Mouse (Mus musculus) small intestine, adult 2 months (tissue): ENCODE results near the gene Cyth3. TPM values are rescaled to one million over a fixed set of nuclear protein-coding genes. Genes with fewer than 3 reads are reported as not detected.

Source experiments
- H3K27ac ChIP-seq: fragments of 200-500 bp; 2 replicates; pipeline ENCODE4 v1.5.1; 2012; ENCODE audit warnings: low read depth, low read length, control low read depth, inconsistent platforms; ENCODE audit not compliant: insufficient read depth
- H3K27me3 ChIP-seq: fragments of 200-500 bp; 2 replicates; pipeline ENCODE4 v1.6.1; 2012; ENCODE audit warnings: mild to moderate bottlenecking, moderate library complexity, low read length, inconsistent platforms; ENCODE audit not compliant: control insufficient read depth, insufficient read depth
- H3K36me3 ChIP-seq: fragments of 200-500 bp; 2 replicates; pipeline ENCODE4 v1.6.1; 2012; ENCODE audit warnings: mild to moderate bottlenecking, low read length, control low read depth, inconsistent platforms; ENCODE audit not compliant: control insufficient read depth, insufficient read depth
- H3K4me1 ChIP-seq: fragments of 200-500 bp; 2 replicates; pipeline ENCODE4 v1.6.1; 2012; ENCODE audit warnings: low read length, inconsistent platforms, mixed read lengths; ENCODE audit not compliant: control insufficient read depth, insufficient read depth, insufficient read length
- H3K4me3 ChIP-seq: fragments of 200-500 bp; 2 replicates; pipeline ENCODE4 v1.5.1; 2012; ENCODE audit warnings: low read depth, mild to moderate bottlenecking, control low read depth, inconsistent platforms, low read length, moderate library complexity
- CTCF ChIP-seq: fragments of 200-500 bp; IDR thresholded peaks from 2 replicates; pipeline ENCODE4 v1.5.1; 2012; ENCODE audit warnings: low read depth, mild to moderate bottlenecking, control low read depth, inconsistent platforms, low read length, moderate library complexity, mixed read lengths; ENCODE audit not compliant: insufficient replicate concordance, insufficient read length; ENCODE audit errors: extremely low read depth
- POLR2A ChIP-seq: fragments of 200-500 bp; IDR thresholded peaks from 2 replicates; pipeline ENCODE4 v1.6.1; 2012; ENCODE audit warnings: low read depth, mild to moderate bottlenecking, control low read depth, inconsistent platforms, low read length, moderate library complexity
- WGBS: fragments of 180-500 bp; shearing (Covaris S2); methylation state at CpG from one replicate; pipeline ENCODE4 v1.1.7; 2018; 5-methylcytosine and 5-hydroxymethylcytosine counted together
- polyA plus RNA-seq: library from polyadenylated mRNA; depleted of rRNA; stranded (reverse); fragments of >200 nt; gene quantifications from 2 replicates; pipeline ENCODE4 v1.2.3, GENCODE M21; 2012

The Cyth3 gene
- polyA plus RNA-seq, 1 experiment = 10.3 TPM

DNA sequence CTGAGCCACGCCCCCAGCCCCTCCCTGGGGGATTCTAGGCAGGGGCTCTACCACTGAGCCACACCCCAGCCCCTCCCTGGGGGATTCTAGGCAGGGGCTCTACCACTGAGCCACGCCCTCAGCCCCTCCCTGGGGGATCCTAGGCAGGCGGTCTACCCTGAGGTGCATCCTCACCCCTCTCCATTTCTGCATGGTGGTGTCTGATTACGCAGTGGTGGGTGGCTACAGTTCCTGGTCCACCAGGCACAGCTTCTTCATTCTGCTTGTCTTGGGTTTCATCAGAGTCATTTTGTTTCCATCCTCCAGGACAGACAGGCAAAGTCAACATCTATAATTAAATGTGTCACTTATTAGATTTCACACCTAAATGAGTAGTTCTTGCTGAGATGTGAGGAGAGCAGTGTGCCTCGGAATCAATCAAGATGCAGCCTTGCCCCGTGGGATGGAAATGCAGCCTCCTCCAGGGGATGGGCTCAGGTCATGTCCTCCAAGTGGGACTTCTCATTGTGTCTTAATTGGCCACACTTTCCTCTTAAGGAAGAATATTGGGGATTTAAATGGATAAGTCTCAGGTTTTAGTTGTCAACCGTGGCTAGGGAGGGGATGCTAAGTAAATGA, 18.0 kb upstream of the Cyth3 start:
- Histone ChIP-seq H3K36me3 (no peaks in the 10 kb centered on the region), H3K27me3 (no peaks in the 10 kb centered on the region), H3K4me1 (no peaks in the 10 kb centered on the region), H3K4me3 (no peak overlapping the region), H3K27ac (no peak overlapping the region)
- WGBS = 77% methylated on average over 7 of the region's 7 CpGs
- no peak for TF ChIP-seq CTCF
- no peak for TF ChIP-seq POLR2A

- Histone ChIP-seq H3K36me3 (no peaks in the 10 kb centered on the region), H3K27me3 (no peaks in the 10 kb centered on the region; the same call in 1 of the 2 replicates), H3K4me3 (no peak overlapping the region), H3K4me1 (no peaks in the 10 kb centered on the region), H3K27ac (no peak overlapping the region)
- TF ChIP-seq CTCF = no peak
- TF ChIP-seq POLR2A = no peak
- 72% methylated on average over 10 of the region's 10 CpGs for WGBS
Measured at GRCm38 (mm10) chr5:143606756-143607155, 15.5 kb upstream of the Cyth3 start.

GRCm38 (mm10) chr5:143608175-143608574, 14.1 kb upstream of the Cyth3 start:
- H3K4me3 ChIP-seq = no peak overlapping the region
- H3K27me3 ChIP-seq = no peaks in the 10 kb centered on the region; the same call in 1 of the 2 replicates
- H3K36me3 ChIP-seq = no peaks in the 10 kb centered on the region
- no peaks in the 10 kb centered on the region for H3K4me1 ChIP-seq
- TF ChIP-seq CTCF (no peak), POLR2A (no peak)
- H3K27ac ChIP-seq = no peak overlapping the region
- WGBS = 95% methylated on average over 10 of the region's 10 CpGs

DNA sequence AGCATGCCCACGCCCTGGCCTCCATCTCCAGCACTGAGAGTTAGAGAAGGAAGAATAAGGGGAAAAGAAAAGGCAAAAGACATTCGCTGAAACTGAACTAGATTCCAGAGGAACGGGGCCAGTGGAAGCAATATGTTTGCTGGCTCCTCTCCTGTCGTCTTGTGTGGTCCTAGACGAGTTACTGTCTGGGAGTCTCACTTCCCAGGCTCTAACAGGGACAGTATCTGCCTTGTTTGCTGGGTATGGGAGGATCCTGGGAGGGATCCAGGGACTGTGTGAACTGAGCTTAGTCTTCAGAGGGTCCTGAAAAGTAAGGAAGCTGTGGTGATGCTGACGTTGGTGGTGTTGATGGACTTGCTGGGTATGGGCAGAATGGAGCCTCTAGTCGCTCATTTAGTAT, 10.3 kb upstream of the Cyth3 start:
- Histone ChIP-seq H3K4me1 (no peaks in the 10 kb centered on the region), H3K36me3 (no peaks in the 10 kb centered on the region), H3K27ac (no peak overlapping the region), H3K27me3 (no peaks in the 10 kb centered on the region; the same call in 1 of the 2 replicates), H3K4me3 (no peak overlapping the region)
- TF ChIP-seq POLR2A (no peak), CTCF (no peak)
- 73% methylated on average over 7 of the region's 7 CpGs for WGBS

- Histone ChIP-seq H3K36me3 (no peaks in the 10 kb centered on the region), H3K27me3 (no peaks in the 10 kb centered on the region; the same call in 1 of the 2 replicates), H3K4me3 (no peak overlapping the region), H3K4me1 (no peaks in the 10 kb centered on the region), H3K27ac (no peak overlapping the region)
- TF ChIP-seq POLR2A (no peak), CTCF (no peak)
- 55% methylated on average over 4 of the region's 4 CpGs for WGBS
Measured at GRCm38 (mm10) chr5:143613265-143613664, 9.0 kb upstream of the Cyth3 start.

GRCm38 (mm10) chr5:143614519-143614918, 7.7 kb upstream of the Cyth3 start:
- Histone ChIP-seq H3K36me3 (no peaks in the 10 kb centered on the region), H3K4me3 (no peak overlapping the region), H3K27ac (no peak overlapping the region), H3K27me3 (no peaks in the 10 kb centered on the region; the same call in 1 of the 2 replicates), H3K4me1 (no peaks in the 10 kb centered on the region)
- TF ChIP-seq POLR2A (no peak), CTCF (no peak)
- 69% methylated on average over 5 of the region's 5 CpGs for WGBS

DNA sequence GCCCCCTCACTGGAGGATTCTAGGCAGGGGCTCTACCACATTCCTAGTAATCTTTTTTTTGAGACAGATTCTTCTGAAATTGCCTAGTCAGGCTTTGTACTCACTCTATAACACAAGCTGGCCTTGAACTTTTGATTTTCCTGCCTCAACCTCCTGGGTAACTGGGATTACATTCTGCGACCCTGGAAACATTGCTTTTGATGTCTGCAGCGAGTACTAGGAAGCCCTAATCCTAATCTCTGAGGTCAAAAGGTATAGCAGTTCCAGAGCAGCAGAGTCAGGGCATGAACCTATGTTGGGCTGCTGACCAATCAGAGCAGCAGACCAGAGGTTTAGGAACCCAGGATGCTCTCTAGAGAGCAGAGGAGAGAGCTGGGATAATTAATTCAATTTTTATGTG, 6.9 kb upstream of the Cyth3 start:
- H3K27ac ChIP-seq = no peak overlapping the region
- WGBS = 87% methylated on average over 2 of the region's 2 CpGs

More for the DNA sequence above, 6.9 kb upstream of the Cyth3 start:
- Histone ChIP-seq H3K27me3 (no peaks in the 10 kb centered on the region; the same call in 1 of the 2 replicates), H3K4me1 (no peaks in the 10 kb centered on the region), H3K4me3 (no peak overlapping the region), H3K36me3 (no peaks in the 10 kb centered on the region)
- no peak for TF ChIP-seq POLR2A
- TF ChIP-seq CTCF = no peak
